Mouse (Mus musculus): Measurements from ENCODE around the gene Gbgt1. TPM values are rescaled to one million over a fixed set of nuclear protein-coding genes. Genes with fewer than 3 reads are reported as not detected.

Gbgt1 gene
- polyA plus RNA-seq, 1 experiment from 2014 or later: 0.22 TPM

GRCm38 (mm10) chr2:28523643-28524117, 27.0 kb downstream of the Gbgt1 start:
- ATAC-seq: peak; percentile 91
- Histone ChIP-seq H3K9ac (ENCODE audit: low read length) (no peak overlapping the region), H3K4me1 (ENCODE audit: control insufficient read depth, insufficient read depth, low read length) (peaks cover 27% of the 10 kb centered on the region), H3K9me3 (replicated peaks; ENCODE audit: control insufficient read depth, low read length) (no peaks in the 10 kb centered on the region), H3K4me3 (ENCODE audit: low read depth, low read length) (no peak overlapping the region), H3K27me3 (replicated peaks; ENCODE audit: control insufficient read depth, insufficient read depth, low read length) (no peaks in the 10 kb centered on the region), H3K4me2 (ENCODE audit: low read length) (no peak overlapping the region), H3K27ac (ENCODE audit: low read depth, low read length) (peak overlapping the region; percentile 80), H3K36me3 (ENCODE audit: control insufficient read depth, insufficient read depth, low read length) (no peaks in the 10 kb centered on the region)
- WGBS: 1% methylated on average over 5 of the region's 5 CpGs
- peak; percentile 97 for DNase-seq (ENCODE audit: low spot score)

- ATAC-seq (no peak), DNase-seq (ENCODE audit: low spot score) (no peak)
- H3K36me3 ChIP-seq (ENCODE audit: control insufficient read depth, insufficient read depth, low read length): no peaks in the 10 kb centered on the region
- H3K4me3 ChIP-seq (ENCODE audit: low read depth, low read length): no peak overlapping the region
- no peaks in the 10 kb centered on the region for H3K9me3 ChIP-seq (replicated peaks; ENCODE audit: control insufficient read depth, low read length)
- WGBS: 78% methylated on average over 10 of the region's 10 CpGs
- H3K9ac ChIP-seq (ENCODE audit: low read length): no peak overlapping the region
- no peaks in the 10 kb centered on the region for H3K27me3 ChIP-seq (replicated peaks; ENCODE audit: control insufficient read depth, insufficient read depth, low read length)
- no peak overlapping the region for H3K4me2 ChIP-seq (ENCODE audit: low read length)
- peak overlapping the region; percentile 80; the same call in 1 of the 2 replicates for H3K27ac ChIP-seq (ENCODE audit: low read depth, low read length)
- H3K4me1 ChIP-seq (ENCODE audit: control insufficient read depth, insufficient read depth, low read length): peaks cover 27% of the 10 kb centered on the region
Observed at GRCm38 (mm10) chr2:28524406-28524805, 27.7 kb downstream of the Gbgt1 start.

DNA sequence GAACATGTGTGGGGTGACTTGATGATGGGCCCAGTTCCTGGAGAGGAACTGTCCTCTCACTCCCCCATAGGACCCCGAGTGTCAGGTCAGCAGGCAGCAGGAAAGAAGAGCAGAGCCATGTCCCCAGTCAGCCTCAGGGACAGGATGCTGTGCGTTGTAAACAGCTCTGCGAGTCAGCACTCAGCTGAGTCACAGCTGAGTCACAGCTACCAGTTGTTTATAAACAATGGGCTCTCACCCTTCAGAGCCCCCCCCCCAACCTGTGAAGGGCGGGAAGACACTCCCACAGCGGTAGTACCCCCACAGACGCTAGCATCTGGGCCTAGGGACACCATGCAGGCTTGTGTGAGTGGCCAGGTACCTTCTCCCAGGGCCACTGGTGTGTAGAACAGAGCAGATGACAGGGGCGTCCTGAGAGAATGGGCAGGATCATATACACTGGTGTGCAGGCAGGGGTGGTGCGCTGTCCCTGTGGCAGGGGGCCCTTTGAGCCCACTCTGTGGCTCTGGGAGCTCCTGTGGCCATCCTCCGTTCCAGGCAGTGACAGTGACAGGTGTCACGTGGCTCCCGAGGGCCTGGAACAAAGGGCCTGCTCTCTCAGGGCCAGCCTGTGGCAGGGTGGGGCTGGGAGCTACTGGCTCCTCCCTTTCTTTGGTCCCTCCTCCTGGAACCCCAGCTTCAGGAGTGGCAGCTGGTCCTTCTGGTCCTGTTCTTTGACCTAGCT, 28.7 kb downstream of the Gbgt1 start:
- H3K9me3 ChIP-seq (replicated peaks; ENCODE audit: control insufficient read depth, low read length): no peaks in the 10 kb centered on the region
- H3K4me1 ChIP-seq (ENCODE audit: control insufficient read depth, insufficient read depth, low read length): peaks cover 27% of the 10 kb centered on the region
- WGBS: 12% methylated on average over 11 of the region's 11 CpGs
- H3K4me2 ChIP-seq (ENCODE audit: low read length): peak overlapping the region; percentile 6; the same call in 1 of the 2 replicates
- H3K27ac ChIP-seq (ENCODE audit: low read depth, low read length): peak overlapping the region; percentile 80
- H3K9ac ChIP-seq (ENCODE audit: low read length): peak overlapping the region; percentile 49
- no peaks in the 10 kb centered on the region for H3K36me3 ChIP-seq (ENCODE audit: control insufficient read depth, insufficient read depth, low read length)
- DNase-seq (ENCODE audit: low spot score) (peak; percentile 64), ATAC-seq (peak; percentile 49)
- no peaks in the 10 kb centered on the region for H3K27me3 ChIP-seq (replicated peaks; ENCODE audit: control insufficient read depth, insufficient read depth, low read length)
- H3K4me3 ChIP-seq (ENCODE audit: low read depth, low read length): no peak overlapping the region

- Histone ChIP-seq H3K27me3 (replicated peaks; ENCODE audit: control insufficient read depth, insufficient read depth, low read length) (no peaks in the 10 kb centered on the region), H3K9ac (ENCODE audit: low read length) (no peak overlapping the region; the same call in 1 of the 2 replicates), H3K4me3 (ENCODE audit: low read depth, low read length) (no peak overlapping the region), H3K4me1 (ENCODE audit: control insufficient read depth, insufficient read depth, low read length) (peaks cover 27% of the 10 kb centered on the region), H3K9me3 (replicated peaks; ENCODE audit: control insufficient read depth, low read length) (no peaks in the 10 kb centered on the region), H3K36me3 (ENCODE audit: control insufficient read depth, insufficient read depth, low read length) (no peaks in the 10 kb centered on the region), H3K27ac (ENCODE audit: low read depth, low read length) (peak overlapping the region; percentile 80), H3K4me2 (ENCODE audit: low read length) (no peak overlapping the region; the same call in 1 of the 2 replicates)
- 50% methylated on average over 12 of the region's 12 CpGs for WGBS
- ATAC-seq: no peak
- no peak for DNase-seq (ENCODE audit: low spot score)
Observed at GRCm38 (mm10) chr2:28525943-28526876, 29.5 kb downstream of the Gbgt1 start.

GRCm38 (mm10) chr2:28527436-28528353, 31.0 kb downstream of the Gbgt1 start:
- H3K27me3 ChIP-seq (replicated peaks; ENCODE audit: control insufficient read depth, insufficient read depth, low read length): no peaks in the 10 kb centered on the region
- H3K4me3 ChIP-seq (ENCODE audit: low read depth, low read length): no peak overlapping the region
- ATAC-seq: no peak
- DNase-seq (ENCODE audit: low spot score): no peak
- H3K27ac ChIP-seq (ENCODE audit: low read depth, low read length): no peak overlapping the region
- H3K4me1 ChIP-seq (ENCODE audit: control insufficient read depth, insufficient read depth, low read length): peaks cover 32% of the 10 kb centered on the region
- no peaks in the 10 kb centered on the region for H3K9me3 ChIP-seq (replicated peaks; ENCODE audit: control insufficient read depth, low read length)
- WGBS: 87% methylated on average over 20 of the region's 20 CpGs
- no peaks in the 10 kb centered on the region for H3K36me3 ChIP-seq (ENCODE audit: control insufficient read depth, insufficient read depth, low read length)
- H3K9ac ChIP-seq (ENCODE audit: low read length): no peak overlapping the region
- H3K4me2 ChIP-seq (ENCODE audit: low read length): no peak overlapping the region

DNA sequence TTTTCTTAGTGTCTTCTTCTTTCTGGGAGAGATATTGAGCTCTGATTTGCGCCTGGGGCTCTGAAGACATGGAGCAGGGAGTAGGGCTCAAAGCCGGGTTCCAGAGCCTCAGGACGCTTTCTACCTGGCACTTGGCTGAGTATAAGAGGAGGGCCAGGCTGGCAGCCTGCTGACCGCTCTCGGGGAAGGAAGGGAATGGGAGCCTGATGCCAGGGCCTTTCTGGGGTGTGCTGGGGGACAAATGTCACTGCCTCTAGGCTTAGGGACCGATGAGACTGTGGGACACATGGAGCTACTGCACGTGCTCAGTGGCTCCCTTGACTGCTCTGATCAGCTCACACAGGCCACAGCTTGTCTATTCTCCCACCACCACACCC, 31.7 kb downstream of the Gbgt1 start:
- no peak overlapping the region for H3K4me3 ChIP-seq (ENCODE audit: low read depth, low read length)
- H3K27ac ChIP-seq (ENCODE audit: low read depth, low read length): no peak overlapping the region
- 83% methylated on average over 7 of the region's 7 CpGs for WGBS
- no peak for ATAC-seq
- peaks cover 37% of the 10 kb centered on the region for H3K4me1 ChIP-seq (ENCODE audit: control insufficient read depth, insufficient read depth, low read length)
- no peaks in the 10 kb centered on the region for H3K9me3 ChIP-seq (replicated peaks; ENCODE audit: control insufficient read depth, low read length)
- H3K9ac ChIP-seq (ENCODE audit: low read length): no peak overlapping the region
- no peaks in the 10 kb centered on the region for H3K36me3 ChIP-seq (ENCODE audit: control insufficient read depth, insufficient read depth, low read length)
- no peak for DNase-seq (ENCODE audit: low spot score)
- no peaks in the 10 kb centered on the region for H3K27me3 ChIP-seq (replicated peaks; ENCODE audit: control insufficient read depth, insufficient read depth, low read length)
- H3K4me2 ChIP-seq (ENCODE audit: low read length): no peak overlapping the region

GRCm38 (mm10) chr2:28529856-28530255, 33.2 kb downstream of the Gbgt1 start:
- no peak overlapping the region for H3K4me2 ChIP-seq (ENCODE audit: low read length)
- H3K27me3 ChIP-seq (replicated peaks; ENCODE audit: control insufficient read depth, insufficient read depth, low read length): no peaks in the 10 kb centered on the region
- H3K27ac ChIP-seq (ENCODE audit: low read depth, low read length): 0 out of 2 replicates have a peak overlapping the region, but pooled peaks have one; percentile 21
- ATAC-seq: no peak
- H3K4me3 ChIP-seq (ENCODE audit: low read depth, low read length): no peak overlapping the region
- DNase-seq (ENCODE audit: low spot score): no peak
- no peaks in the 10 kb centered on the region for H3K36me3 ChIP-seq (ENCODE audit: control insufficient read depth, insufficient read depth, low read length)
- WGBS: 68% methylated on average over 4 of the region's 4 CpGs
- H3K9ac ChIP-seq (ENCODE audit: low read length): peak overlapping the region; percentile 13; the same call in 1 of the 2 replicates
- H3K4me1 ChIP-seq (ENCODE audit: control insufficient read depth, insufficient read depth, low read length): peaks cover 38% of the 10 kb centered on the region
- no peaks in the 10 kb centered on the region for H3K9me3 ChIP-seq (replicated peaks; ENCODE audit: control insufficient read depth, low read length)

DNA sequence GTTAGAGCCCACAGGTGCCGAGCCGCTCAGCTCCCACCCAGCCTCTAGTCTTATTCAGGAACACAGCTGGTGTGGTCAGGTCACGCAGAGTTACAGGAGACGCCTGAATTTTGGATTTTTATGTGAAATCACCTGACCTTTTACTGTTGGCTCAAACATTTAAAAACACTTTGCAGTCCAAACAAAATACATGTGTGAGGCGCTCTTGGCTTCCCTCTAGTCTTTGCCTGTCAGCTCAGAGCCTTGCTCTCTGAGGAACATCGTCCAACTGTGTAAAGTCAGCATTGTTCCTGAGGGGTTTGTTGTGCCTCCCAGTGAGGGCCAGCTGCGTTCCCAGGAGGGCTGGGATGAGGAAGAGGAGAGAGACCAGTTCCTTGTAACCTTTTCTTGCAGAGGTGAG, 33.6 kb downstream of the Gbgt1 start:
- H3K4me3 ChIP-seq (ENCODE audit: low read depth, low read length): no peak overlapping the region
- no peak overlapping the region for H3K27ac ChIP-seq (ENCODE audit: low read depth, low read length)
- H3K27me3 ChIP-seq (replicated peaks; ENCODE audit: control insufficient read depth, insufficient read depth, low read length): no peaks in the 10 kb centered on the region
- peaks cover 38% of the 10 kb centered on the region for H3K4me1 ChIP-seq (ENCODE audit: control insufficient read depth, insufficient read depth, low read length)
- no peak overlapping the region for H3K4me2 ChIP-seq (ENCODE audit: low read length)
- H3K36me3 ChIP-seq (ENCODE audit: control insufficient read depth, insufficient read depth, low read length): no peaks in the 10 kb centered on the region
- DNase-seq (ENCODE audit: low spot score) (no peak), ATAC-seq (no peak)
- no peaks in the 10 kb centered on the region for H3K9me3 ChIP-seq (replicated peaks; ENCODE audit: control insufficient read depth, low read length)
- no peak overlapping the region for H3K9ac ChIP-seq (ENCODE audit: low read length)
- 64% methylated on average over 7 of the region's 7 CpGs for WGBS

All from forebrain, embryonic 14.5 days (tissue).